Mouse (Mus musculus) heart, adult 2 months (tissue): ENCODE results near the gene A730009L09Rik.

Source experiments
- CTCF ChIP-seq: fragments of 200-600 bp; IDR thresholded peaks from 2 replicates; pipeline ENCODE4 v1.8.1; 2022; ENCODE audit warnings: antibody characterized with exemption, mild to moderate bottlenecking, moderate library complexity
- EP300 ChIP-seq: fragments of 200-500 bp; IDR thresholded peaks from 2 replicates; pipeline ENCODE4 v1.6.1; 2011; ENCODE audit warnings: low read depth, low read length, control low read depth; ENCODE audit not compliant: insufficient read depth
- POLR2A ChIP-seq: fragments of 200-500 bp; IDR thresholded peaks from 2 replicates; pipeline ENCODE4 v1.6.1; 2011; ENCODE audit warnings: mild to moderate bottlenecking, low read depth, low read length, control low read depth; ENCODE audit not compliant: insufficient read depth

DNA sequence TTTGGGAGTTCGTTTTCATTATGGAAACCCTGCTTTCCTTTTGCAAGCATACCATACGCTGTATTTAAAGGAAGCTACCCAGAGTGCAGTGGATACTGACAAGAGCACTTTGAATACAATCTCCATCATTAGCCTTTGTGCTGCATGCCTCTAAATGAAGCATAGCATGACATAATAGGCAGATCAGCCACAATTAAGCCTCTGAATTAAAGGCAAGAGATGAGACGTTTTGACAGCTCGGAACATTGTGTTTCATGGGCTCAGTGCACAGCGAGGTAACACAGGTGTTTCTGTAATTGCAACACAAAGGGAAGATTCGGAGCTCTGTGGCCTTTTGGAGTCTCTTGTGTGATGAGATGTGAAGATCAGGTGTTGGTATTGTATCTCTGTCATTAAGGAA, 41.5 kb upstream of the A730009L09Rik start:
- no peak for TF ChIP-seq CTCF
- TF ChIP-seq POLR2A = no peak
- TF ChIP-seq EP300 = no peak
